Mouse (Mus musculus) hindbrain, embryonic 13.5 days (tissue): ENCODE measurements at regions not wholly inside any gene's neighbourhood (a gene's known extent, or its start where the extent isn't known, plus 50 kb on each side); places are given as distances from the start of the nearest gene placed in this dataset.

Experiments
- ATAC-seq: fragments of 200-750 bp; cut with Nextera tagmentation; 2 replicates; pipeline ENCODE4 v1.8.0; 2017; ENCODE audit warnings: moderate TSS enrichment; ENCODE audit not compliant: low FRiP score
- H3K27ac ChIP-seq: fragments of 300-500 bp; sonication (generic); 2 replicates; pipeline ENCODE4 v1.5.1; 2015; ENCODE audit warnings: inconsistent platforms, mild to moderate bottlenecking, moderate library complexity
- H3K27me3 ChIP-seq: fragments of 300-500 bp; sonication (generic); 2 replicates; pipeline ENCODE4 v1.6.1; 2015; ENCODE audit warnings: mild to moderate bottlenecking, inconsistent platforms
- H3K36me3 ChIP-seq: fragments of 300-500 bp; sonication (generic); 2 replicates; pipeline ENCODE4 v1.6.1; 2015; ENCODE audit warnings: mild to moderate bottlenecking, inconsistent platforms
- H3K4me1 ChIP-seq: fragments of 300-500 bp; sonication (generic); replicated peaks from 2 replicates; pipeline ENCODE4 v1.6.1; 2015; ENCODE audit warnings: inconsistent platforms
- H3K4me2 ChIP-seq: fragments of 300-500 bp; sonication (generic); 2 replicates; pipeline ENCODE4 v1.6.1; 2015; ENCODE audit warnings: inconsistent platforms, mild to moderate bottlenecking, moderate library complexity
- H3K4me3 ChIP-seq: fragments of 300-500 bp; sonication (generic); 2 replicates; pipeline ENCODE4 v1.5.1; 2015; ENCODE audit warnings: mild to moderate bottlenecking, inconsistent platforms
- H3K9ac ChIP-seq: fragments of 300-500 bp; sonication (generic); 2 replicates; pipeline ENCODE4 v1.6.1; 2015; ENCODE audit warnings: mild to moderate bottlenecking, inconsistent platforms
- H3K9me3 ChIP-seq: fragments of 300-500 bp; sonication (generic); 2 replicates; pipeline ENCODE4 v1.6.1; 2016; ENCODE audit warnings: inconsistent platforms
- WGBS: fragments of 180-500 bp; shearing (Covaris S2); methylation state at CpG from one replicate; pipeline ENCODE4 v1.1.7; 2015; 5-methylcytosine and 5-hydroxymethylcytosine counted together

- Histone ChIP-seq H3K36me3 (no peaks in the 10 kb centered on the region), H3K4me2 (no peak overlapping the region), H3K27me3 (no peaks in the 10 kb centered on the region), H3K9ac (no peak overlapping the region), H3K27ac (no peak overlapping the region), H3K4me3 (no peak overlapping the region), H3K4me1 (no peaks in the 10 kb centered on the region), H3K9me3 (no peaks in the 10 kb centered on the region)
- ATAC-seq = no peak
Observed at GRCm38 (mm10) chr12:46945707-46946106, 127.0 kb upstream of the Nova1 start.

- no peak for ATAC-seq
- Histone ChIP-seq H3K4me1 (no peaks in the 10 kb centered on the region), H3K4me3 (no peak overlapping the region), H3K27ac (no peak overlapping the region), H3K4me2 (no peak overlapping the region), H3K27me3 (no peaks in the 10 kb centered on the region), H3K9ac (no peak overlapping the region), H3K9me3 (no peaks in the 10 kb centered on the region), H3K36me3 (no peaks in the 10 kb centered on the region)
Observed at GRCm38 (mm10) chr12:46931086-46931485, 112.4 kb upstream of the Nova1 start.

DNA sequence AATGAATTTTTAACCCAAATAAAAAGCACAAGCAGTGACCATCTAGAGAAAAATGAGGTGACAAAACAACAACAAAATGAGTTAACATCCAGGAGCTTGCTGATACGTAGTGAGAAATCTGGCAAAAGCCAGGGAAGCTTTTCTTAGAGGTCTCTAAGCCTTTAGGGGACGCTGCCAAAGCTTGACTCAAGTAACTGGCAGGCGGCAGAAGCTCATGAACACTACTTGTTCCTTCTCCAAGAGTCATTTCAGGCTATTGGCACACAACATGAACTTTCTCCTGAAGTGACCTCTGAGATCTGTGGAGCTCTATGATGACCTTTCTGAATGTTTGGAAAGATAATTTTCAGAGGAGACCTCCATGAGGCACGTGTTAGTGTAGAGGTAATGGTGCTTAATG, 98.6 kb upstream of the Nova1 start:
- Histone ChIP-seq H3K4me3 (no peak overlapping the region), H3K4me2 (no peak overlapping the region), H3K36me3 (no peaks in the 10 kb centered on the region), H3K4me1 (no peaks in the 10 kb centered on the region), H3K9me3 (no peaks in the 10 kb centered on the region), H3K27ac (no peak overlapping the region), H3K9ac (no peak overlapping the region), H3K27me3 (no peaks in the 10 kb centered on the region)
- WGBS = 85% methylated on average over 4 of the region's 4 CpGs
- no peak for ATAC-seq

- 95% methylated on average over 3 of the region's 3 CpGs for WGBS
Observed at GRCm38 (mm10) chr12:46878164-46878563, 59.4 kb upstream of the Nova1 start.

GRCm38 (mm10) chr12:46870130-46870529, 51.4 kb upstream of the Nova1 start:
- ATAC-seq = no peak
- WGBS = 39% methylated on average over 2 of the region's 2 CpGs
- Histone ChIP-seq H3K4me3 (no peak overlapping the region), H3K4me1 (no peaks in the 10 kb centered on the region), H3K9me3 (no peaks in the 10 kb centered on the region), H3K27ac (no peak overlapping the region), H3K27me3 (no peaks in the 10 kb centered on the region), H3K9ac (no peak overlapping the region), H3K4me2 (no peak overlapping the region), H3K36me3 (no peaks in the 10 kb centered on the region)

More at GRCm38 (mm10) chr12:46878164-46878563, 59.4 kb upstream of the Nova1 start:
- no peak for ATAC-seq
- no peaks in the 10 kb centered on the region for H3K4me1 ChIP-seq
- H3K4me3 ChIP-seq = no peak overlapping the region
- no peaks in the 10 kb centered on the region for H3K9me3 ChIP-seq
- H3K27ac ChIP-seq = no peak overlapping the region
- H3K36me3 ChIP-seq = no peaks in the 10 kb centered on the region
- H3K27me3 ChIP-seq = no peaks in the 10 kb centered on the region
- no peak overlapping the region for H3K9ac ChIP-seq
- H3K4me2 ChIP-seq = no peak overlapping the region
